Mouse (Mus musculus): Measurements from ENCODE around the gene Dnajc22.

The Dnajc22 gene

GRCm38 (mm10) chr15:99087253-99088075 is 5.5 kb upstream of the Dnajc22 start, which contains the start of gene C1ql4:
Gene C1ql4 (minus strand): TSS chr15:99087817.
- peak; percentile 60 for DNase-seq

GRCm38 (mm10) chr15:99088292-99088691 is 4.7 kb upstream of the Dnajc22 start:
- DNase-seq = peak; percentile 76

GRCm38 (mm10) chr15:99089069-99089468 is 3.9 kb upstream of the Dnajc22 start:
- DNase-seq = no peak

GRCm38 (mm10) chr15:99093291-99094258 is 605 bp downstream of the Dnajc22 start:
- peak; percentile 36 for DNase-seq

- no peak for DNase-seq
These were observed 1.8 kb downstream of the Dnajc22 start for GRCm38 (mm10) chr15:99094631-99095270.

GRCm38 (mm10) chr15:99095356-99095755 is 2.4 kb downstream of the Dnajc22 start:
- DNase-seq = no peak

GRCm38 (mm10) chr15:99096061-99096793 is 3.3 kb downstream of the Dnajc22 start:
- no peak for DNase-seq

- DNase-seq = no peak
These were observed 4.0 kb downstream of the Dnajc22 start for GRCm38 (mm10) chr15:99096831-99097500.

GRCm38 (mm10) chr15:99097840-99098492 is 5.0 kb downstream of the Dnajc22 start:
- DNase-seq = no peak

- no peak for DNase-seq
These were observed 5.5 kb downstream of the Dnajc22 start for GRCm38 (mm10) chr15:99098493-99098861.

GRCm38 (mm10) chr15:99099139-99099556 is 6.2 kb downstream of the Dnajc22 start:
- DNase-seq = peak; percentile 72

GRCm38 (mm10) chr15:99099984-99100383 is 7.0 kb downstream of the Dnajc22 start:
- DNase-seq = no peak

GRCm38 (mm10) chr15:99105238-99105637 is 12.3 kb downstream of the Dnajc22 start:
- DNase-seq = no peak

GRCm38 (mm10) chr15:99107866-99108265 is 14.9 kb downstream of the Dnajc22 start:
- no peak for DNase-seq

- DNase-seq = no peak
These were observed 18.2 kb downstream of the Dnajc22 start for GRCm38 (mm10) chr15:99111139-99111538.

GRCm38 (mm10) chr15:99111809-99112208 is 18.8 kb downstream of the Dnajc22 start:
- no peak for DNase-seq

- no peak for DNase-seq
These were observed 19.9 kb downstream of the Dnajc22 start for GRCm38 (mm10) chr15:99112843-99113395.

GRCm38 (mm10) chr15:99113396-99113975 is 20.5 kb downstream of the Dnajc22 start:
- peak; percentile 54 for DNase-seq

GRCm38 (mm10) chr15:99114312-99115064 is 21.5 kb downstream of the Dnajc22 start:
- DNase-seq = no peak

- DNase-seq = no peak
These were observed 22.1 kb downstream of the Dnajc22 start for GRCm38 (mm10) chr15:99115065-99115423.

Measured in liver (tissue).